Mouse (Mus musculus) testis, adult 2 months (tissue): ENCODE results near the gene Ptprf. TPM values are rescaled to one million over a fixed set of nuclear protein-coding genes. Genes with fewer than 3 reads are reported as not detected.

Experiments used
- H3K27ac ChIP-seq: fragments of 200-500 bp; 2 replicates; pipeline ENCODE4 v1.5.1; 2012; ENCODE audit warnings: low read depth, low read length; ENCODE audit not compliant: control insufficient read depth, insufficient read depth
- H3K27me3 ChIP-seq: fragments of 200-500 bp; 2 replicates; pipeline ENCODE4 v1.6.1; 2012; ENCODE audit warnings: mild to moderate bottlenecking, low read length, moderate library complexity; ENCODE audit not compliant: control insufficient read depth, insufficient read depth
- H3K36me3 ChIP-seq: fragments of 200-500 bp; 2 replicates; pipeline ENCODE4 v1.6.1; 2012; ENCODE audit warnings: mild to moderate bottlenecking, low read length; ENCODE audit not compliant: control insufficient read depth, insufficient read depth
- H3K4me1 ChIP-seq: fragments of 200-500 bp; 2 replicates; pipeline ENCODE4 v1.6.1; 2012; ENCODE audit warnings: low read length; ENCODE audit not compliant: control insufficient read depth, insufficient read depth
- H3K4me3 ChIP-seq: fragments of 200-500 bp; 2 replicates; pipeline ENCODE4 v1.5.1; 2012; ENCODE audit warnings: low read depth, mild to moderate bottlenecking, low read length, moderate library complexity, mixed read lengths; ENCODE audit not compliant: control insufficient read depth
- CTCF ChIP-seq: fragments of 200-500 bp; IDR thresholded peaks from 2 replicates; pipeline ENCODE4 v1.5.1; 2012; ENCODE audit warnings: low read depth, mild to moderate bottlenecking, inconsistent platforms, low read length, moderate library complexity; ENCODE audit not compliant: control insufficient read depth, insufficient read depth, insufficient replicate concordance
- POLR2A ChIP-seq: fragments of 200-500 bp; IDR thresholded peaks from 2 replicates; pipeline ENCODE4 v1.6.1; 2012; ENCODE audit warnings: low read depth, mild to moderate bottlenecking, inconsistent platforms, low read length, moderate library complexity; ENCODE audit not compliant: control insufficient read depth
- polyA plus RNA-seq: library from polyadenylated mRNA; depleted of rRNA; stranded (reverse); fragments of >200 nt; gene quantifications from 2 replicates; pipeline ENCODE4 v1.2.3, GENCODE M21; 2012

Ptprf gene
- polyA plus RNA-seq, 1 experiment: 15.2 TPM

GRCm38 (mm10) chr4:118281444-118282181 lies 9.6 kb downstream of the Ptprf start:
- H3K27ac ChIP-seq: no peak overlapping the region
- H3K4me1 ChIP-seq: peaks cover 2% of the 10 kb centered on the region
- H3K36me3 ChIP-seq: no peaks in the 10 kb centered on the region
- TF ChIP-seq POLR2A: no peak
- no peak for TF ChIP-seq CTCF
- no peaks in the 10 kb centered on the region for H3K27me3 ChIP-seq
- H3K4me3 ChIP-seq: no peak overlapping the region

- H3K4me1 ChIP-seq: peaks cover 12% of the 10 kb centered on the region
- no peaks in the 10 kb centered on the region for H3K36me3 ChIP-seq
- H3K27me3 ChIP-seq: no peaks in the 10 kb centered on the region
- TF ChIP-seq POLR2A: no peak
- no peak for TF ChIP-seq CTCF
- H3K4me3 ChIP-seq: no peak overlapping the region
- no peak overlapping the region for H3K27ac ChIP-seq
These were observed 10.7 kb downstream of the Ptprf start for GRCm38 (mm10) chr4:118280506-118280905.

- Histone ChIP-seq H3K4me3 (peak overlapping the region; percentile 9; the same call in 1 of the 2 replicates), H3K27me3 (no peaks in the 10 kb centered on the region), H3K27ac (no peak overlapping the region), H3K36me3 (no peaks in the 10 kb centered on the region), H3K4me1 (peaks cover 16% of the 10 kb centered on the region)
- TF ChIP-seq CTCF (no peak), POLR2A (no peak; the same call in 1 of the 2 replicates)
These were observed 14.5 kb downstream of the Ptprf start for GRCm38 (mm10) chr4:118276520-118277232.

GRCm38 (mm10) chr4:118275601-118276519 lies 15.3 kb downstream of the Ptprf start:
- no peak overlapping the region for H3K27ac ChIP-seq
- H3K27me3 ChIP-seq: no peaks in the 10 kb centered on the region
- H3K4me1 ChIP-seq: peaks cover 16% of the 10 kb centered on the region
- no peaks in the 10 kb centered on the region for H3K36me3 ChIP-seq
- peak overlapping the region; percentile 9 for H3K4me3 ChIP-seq
- no peak for TF ChIP-seq POLR2A
- TF ChIP-seq CTCF: no peak

GRCm38 (mm10) chr4:118274521-118274920 lies 16.7 kb downstream of the Ptprf start:
- TF ChIP-seq CTCF (no peak), POLR2A (no peak)
- no peak overlapping the region for H3K27ac ChIP-seq
- H3K4me3 ChIP-seq: no peak overlapping the region
- no peaks in the 10 kb centered on the region for H3K27me3 ChIP-seq
- H3K4me1 ChIP-seq: peaks cover 16% of the 10 kb centered on the region
- no peaks in the 10 kb centered on the region for H3K36me3 ChIP-seq

- peaks cover 16% of the 10 kb centered on the region for H3K4me1 ChIP-seq
- TF ChIP-seq CTCF (no peak), POLR2A (no peak)
- no peaks in the 10 kb centered on the region for H3K27me3 ChIP-seq
- no peak overlapping the region for H3K27ac ChIP-seq
- no peaks in the 10 kb centered on the region for H3K36me3 ChIP-seq
- no peak overlapping the region for H3K4me3 ChIP-seq
These were observed 17.2 kb downstream of the Ptprf start for GRCm38 (mm10) chr4:118273998-118274397.
